Mouse (Mus musculus): ENCODE measurements at regions not wholly inside any gene's neighbourhood (a gene's known extent, or its start where the extent isn't known, plus 50 kb on each side); places are given as distances from the start of the nearest gene placed in this dataset.

DNA sequence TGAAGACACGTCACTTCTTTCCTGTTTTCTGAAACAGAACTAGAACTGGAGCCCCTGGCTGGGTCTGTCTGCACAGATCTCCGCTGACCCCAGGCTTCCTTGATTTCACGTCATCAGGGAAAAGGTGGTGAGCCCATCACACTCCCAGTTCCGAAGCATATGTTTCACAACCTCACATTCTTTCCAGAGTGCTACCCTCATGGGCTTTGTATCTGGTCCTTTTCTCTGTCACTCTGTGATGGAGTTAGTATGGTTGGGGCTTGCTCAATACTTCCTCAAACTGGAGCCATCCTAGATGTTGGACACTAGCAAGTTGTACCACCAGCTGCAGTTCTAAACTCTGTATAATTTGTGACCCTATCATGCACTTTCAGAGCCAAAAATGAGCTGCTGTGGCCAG, 125.8 kb upstream of the Cox10 start:
- Histone ChIP-seq H3K4me3 (replicated peaks; ENCODE audit: extremely low read depth, low read depth, low read length) (no peak overlapping the region), H3K4me1 (ENCODE audit: control insufficient read depth, insufficient read depth, low read length) (no peaks in the 10 kb centered on the region)
- no peak for TF ChIP-seq POLR2A (IDR thresholded peaks at IDR 0.05; ENCODE audit: borderline replicate concordance, extremely low read depth, low read depth, low read length)
- no peak for TF ChIP-seq CTCF (IDR thresholded peaks at IDR 0.05; ENCODE audit: insufficient read depth, low read length)
- DNase-seq: no peak
- 62% methylated on average over 4 of the region's 4 CpGs for WGBS

DNA sequence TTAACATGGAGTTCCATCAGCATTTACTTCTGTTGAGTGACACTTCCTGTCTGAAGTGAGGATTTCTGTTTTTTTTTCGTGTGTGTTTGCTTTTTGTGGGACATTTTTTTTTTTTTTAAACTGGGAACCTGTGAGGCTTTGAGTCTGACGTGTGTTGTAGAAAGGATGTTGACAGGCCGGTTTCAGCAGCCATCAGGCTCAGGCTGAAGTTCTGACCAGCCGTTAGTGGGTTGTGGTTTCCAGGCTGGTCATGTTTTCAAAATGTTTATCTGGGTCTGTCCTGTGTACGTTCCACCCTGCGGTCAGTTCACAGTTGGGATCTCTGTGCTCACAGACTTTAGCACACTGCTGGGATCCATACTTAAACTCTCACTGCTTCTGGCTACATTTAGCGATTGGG, 125.0 kb upstream of the Cox10 start:
- Histone ChIP-seq H3K4me1 (ENCODE audit: control insufficient read depth, insufficient read depth, low read length) (no peaks in the 10 kb centered on the region), H3K4me3 (replicated peaks; ENCODE audit: extremely low read depth, low read depth, low read length) (no peak overlapping the region)
- WGBS: 30% methylated on average over 7 of the region's 7 CpGs
- no peak for DNase-seq
- no peak for TF ChIP-seq POLR2A (IDR thresholded peaks at IDR 0.05; ENCODE audit: borderline replicate concordance, extremely low read depth, low read depth, low read length)
- TF ChIP-seq CTCF (IDR thresholded peaks at IDR 0.05; ENCODE audit: insufficient read depth, low read length): no peak

DNA sequence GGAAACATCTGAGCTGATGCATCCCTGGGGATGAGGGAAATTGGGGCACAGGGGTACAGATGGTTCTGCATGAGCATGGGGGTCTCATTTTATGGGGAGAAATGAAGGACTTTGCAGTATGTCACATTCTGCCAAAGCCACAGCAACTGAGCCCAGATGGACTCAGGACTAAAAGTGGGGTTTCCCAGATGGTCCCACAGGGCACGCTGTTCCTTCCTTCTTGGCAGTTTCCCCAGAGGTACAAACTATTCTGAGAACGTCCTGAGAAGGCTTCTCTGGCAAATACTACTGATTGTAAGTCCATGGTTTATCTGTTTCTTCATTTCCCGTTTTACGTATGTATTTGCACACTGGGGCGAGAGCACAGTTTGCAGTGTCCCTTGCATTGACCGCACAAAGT, 121.6 kb upstream of the Cox10 start:
- Histone ChIP-seq H3K4me1 (ENCODE audit: control insufficient read depth, insufficient read depth, low read length) (no peaks in the 10 kb centered on the region), H3K4me3 (replicated peaks; ENCODE audit: extremely low read depth, low read depth, low read length) (no peak overlapping the region)
- no peak for DNase-seq
- no peak for TF ChIP-seq CTCF (IDR thresholded peaks at IDR 0.05; ENCODE audit: insufficient read depth, low read length)
- no peak for TF ChIP-seq POLR2A (IDR thresholded peaks at IDR 0.05; ENCODE audit: borderline replicate concordance, extremely low read depth, low read depth, low read length)
- 82% methylated on average over 6 of the region's 6 CpGs for WGBS

DNA sequence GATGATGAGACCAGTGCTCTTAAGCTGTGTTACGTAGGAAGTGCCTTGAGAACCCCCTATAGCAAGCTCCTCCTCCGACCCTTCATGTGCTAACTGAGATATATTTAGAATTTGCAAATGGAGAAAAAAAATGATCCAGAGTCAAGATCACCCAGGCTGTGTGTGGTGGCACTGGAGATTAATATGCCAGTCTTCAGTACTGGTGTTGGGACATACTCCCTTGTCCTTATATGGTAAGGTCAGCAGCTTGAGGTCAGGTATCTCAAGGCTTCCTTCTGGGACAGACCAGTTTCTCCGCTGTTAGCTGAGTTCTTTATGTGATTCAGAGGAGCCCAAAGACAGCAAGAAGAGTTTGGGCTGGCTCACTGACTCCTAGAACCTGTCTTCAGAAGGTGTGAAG, 116.0 kb upstream of the Cox10 start:
- Histone ChIP-seq H3K4me1 (ENCODE audit: control insufficient read depth, insufficient read depth, low read length) (no peaks in the 10 kb centered on the region), H3K4me3 (replicated peaks; ENCODE audit: extremely low read depth, low read depth, low read length) (no peak overlapping the region)
- no peak for TF ChIP-seq POLR2A (IDR thresholded peaks at IDR 0.05; ENCODE audit: borderline replicate concordance, extremely low read depth, low read depth, low read length)
- no peak for TF ChIP-seq CTCF (IDR thresholded peaks at IDR 0.05; ENCODE audit: insufficient read depth, low read length)
- WGBS: 79% methylated on average over 3 of the region's 3 CpGs
- DNase-seq: no peak

GRCm38 (mm10) chr11:64188701-64189100, 109.4 kb upstream of the Cox10 start:
- no peak for TF ChIP-seq POLR2A (IDR thresholded peaks at IDR 0.05; ENCODE audit: borderline replicate concordance, extremely low read depth, low read depth, low read length)
- no peak for TF ChIP-seq CTCF (IDR thresholded peaks at IDR 0.05; ENCODE audit: insufficient read depth, low read length)
- DNase-seq: no peak
- 75% methylated on average over 2 of the region's 2 CpGs for WGBS
- Histone ChIP-seq H3K4me1 (ENCODE audit: control insufficient read depth, insufficient read depth, low read length) (no peaks in the 10 kb centered on the region), H3K4me3 (replicated peaks; ENCODE audit: extremely low read depth, low read depth, low read length) (no peak overlapping the region)

DNA sequence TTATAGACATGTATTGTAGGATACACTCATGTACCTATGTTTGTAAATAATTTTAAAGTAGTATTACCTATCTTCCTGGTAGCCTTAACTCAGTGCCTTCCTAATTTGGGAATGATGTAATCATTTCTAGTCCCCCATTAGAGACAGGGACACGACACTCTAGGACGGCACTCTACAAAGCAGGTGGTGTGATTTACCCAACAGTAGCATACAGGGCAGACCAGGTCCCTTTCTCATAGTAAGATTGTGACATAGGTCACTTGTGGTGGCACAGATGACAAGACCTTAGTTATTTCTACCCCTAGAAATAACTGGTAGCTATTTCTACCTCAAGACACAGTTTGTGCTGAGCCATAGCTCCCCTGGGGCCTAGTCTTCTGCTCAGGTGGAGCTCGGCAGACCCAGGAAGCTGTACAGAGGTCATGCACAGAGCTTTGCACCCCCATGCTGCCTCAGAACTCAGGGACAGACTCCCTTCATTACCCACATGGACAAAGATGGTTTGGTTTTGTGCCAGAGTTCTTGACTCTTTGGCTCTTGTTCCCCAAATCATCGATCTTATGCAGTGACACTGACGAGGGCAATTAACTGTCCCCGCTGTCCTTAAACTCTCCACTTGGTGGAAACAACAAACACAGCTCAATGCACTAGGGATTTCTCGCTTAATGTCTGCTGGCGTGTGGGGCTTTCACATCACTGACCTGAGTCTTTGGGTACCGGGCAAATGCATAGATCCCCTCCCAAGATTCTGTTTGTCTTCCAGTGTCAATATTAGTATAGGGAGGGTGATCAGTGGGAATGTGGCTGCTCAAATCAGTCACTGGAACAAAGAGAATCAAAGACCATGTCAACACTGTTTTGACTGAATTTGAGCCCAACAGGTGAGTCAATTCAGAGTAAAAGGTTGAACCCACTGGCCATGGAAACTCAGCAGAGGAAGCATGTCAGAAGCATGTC, 108.5 kb upstream of the Cox10 start:
- no peak for DNase-seq
- 69% methylated on average over 9 of the region's 9 CpGs for WGBS
- Histone ChIP-seq H3K4me1 (ENCODE audit: control insufficient read depth, insufficient read depth, low read length) (no peaks in the 10 kb centered on the region), H3K4me3 (replicated peaks; ENCODE audit: extremely low read depth, low read depth, low read length) (no peak overlapping the region)
- TF ChIP-seq CTCF (IDR thresholded peaks at IDR 0.05; ENCODE audit: insufficient read depth, low read length): no peak
- TF ChIP-seq POLR2A (IDR thresholded peaks at IDR 0.05; ENCODE audit: borderline replicate concordance, extremely low read depth, low read depth, low read length): no peak

DNA sequence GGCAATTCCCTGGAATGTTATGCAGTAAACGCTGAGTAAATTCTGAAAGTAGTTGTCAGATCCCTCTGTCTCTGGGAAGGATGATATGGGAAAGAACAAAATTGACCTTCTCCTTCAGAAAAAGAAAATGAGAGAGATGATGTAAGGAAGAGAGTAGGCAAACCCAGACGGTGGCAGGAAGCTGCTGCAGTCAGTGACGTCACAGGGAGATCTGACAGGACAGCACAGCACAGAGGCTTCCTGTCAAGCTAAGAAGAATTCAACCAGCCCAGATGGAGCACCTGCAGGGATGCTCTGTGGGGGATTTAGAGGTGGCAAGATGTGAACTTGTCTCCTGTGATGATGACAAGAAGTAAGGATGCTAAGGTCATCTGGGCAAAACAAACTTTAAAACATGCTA, 107.7 kb upstream of the Cox10 start:
- WGBS: 27% methylated on average over 3 of the region's 3 CpGs
- no peak overlapping the region for H3K4me3 ChIP-seq (replicated peaks; ENCODE audit: extremely low read depth, low read depth, low read length)
- no peaks in the 10 kb centered on the region for H3K4me1 ChIP-seq (ENCODE audit: control insufficient read depth, insufficient read depth, low read length)
- DNase-seq: no peak
- TF ChIP-seq CTCF (IDR thresholded peaks at IDR 0.05; ENCODE audit: insufficient read depth, low read length): no peak
- TF ChIP-seq POLR2A (IDR thresholded peaks at IDR 0.05; ENCODE audit: borderline replicate concordance, extremely low read depth, low read depth, low read length): no peak

GRCm38 (mm10) chr11:64186590-64186989, 107.3 kb upstream of the Cox10 start:
- TF ChIP-seq CTCF (IDR thresholded peaks at IDR 0.05; ENCODE audit: insufficient read depth, low read length) (no peak), POLR2A (IDR thresholded peaks at IDR 0.05; ENCODE audit: borderline replicate concordance, extremely low read depth, low read depth, low read length) (no peak)
- no peak overlapping the region for H3K4me3 ChIP-seq (replicated peaks; ENCODE audit: extremely low read depth, low read depth, low read length)
- WGBS: 41% methylated on average over 2 of the region's 2 CpGs
- H3K4me1 ChIP-seq (ENCODE audit: control insufficient read depth, insufficient read depth, low read length): no peaks in the 10 kb centered on the region
- DNase-seq: no peak

DNA sequence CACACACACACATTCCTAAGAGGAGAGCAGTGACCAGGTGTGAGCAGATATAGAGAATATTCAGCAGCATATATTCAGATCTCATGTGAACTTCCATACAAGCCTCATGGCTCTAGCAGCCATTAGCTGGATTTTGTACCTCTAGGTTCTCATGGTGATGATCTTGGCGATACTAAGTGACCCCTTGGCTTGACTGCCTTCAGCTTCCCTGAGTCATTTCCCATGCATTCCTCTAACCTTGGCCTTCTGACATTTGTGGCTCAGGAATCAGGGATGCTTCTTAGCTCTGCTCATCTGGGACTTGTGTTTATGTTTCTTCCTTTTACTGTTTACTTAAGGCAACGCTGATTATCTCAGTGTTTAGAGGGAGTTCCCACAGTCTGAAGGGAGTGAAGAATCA, 100.8 kb upstream of the Cox10 start:
- TF ChIP-seq CTCF (IDR thresholded peaks at IDR 0.05; ENCODE audit: insufficient read depth, low read length): no peak
- no peak for TF ChIP-seq POLR2A (IDR thresholded peaks at IDR 0.05; ENCODE audit: borderline replicate concordance, extremely low read depth, low read depth, low read length)
- H3K4me3 ChIP-seq (replicated peaks; ENCODE audit: extremely low read depth, low read depth, low read length): no peak overlapping the region
- WGBS: 25% methylated on average over 2 of the region's 2 CpGs
- peaks cover 4% of the 10 kb centered on the region; the same call in 1 of the 2 replicates for H3K4me1 ChIP-seq (ENCODE audit: control insufficient read depth, insufficient read depth, low read length)
- DNase-seq: no peak
